Mouse (Mus musculus): ENCODE measurements at regions not wholly inside any gene's neighbourhood (a gene's known extent, or its start where the extent isn't known, plus 50 kb on each side); places are given as distances from the start of the nearest gene placed in this dataset.

DNA sequence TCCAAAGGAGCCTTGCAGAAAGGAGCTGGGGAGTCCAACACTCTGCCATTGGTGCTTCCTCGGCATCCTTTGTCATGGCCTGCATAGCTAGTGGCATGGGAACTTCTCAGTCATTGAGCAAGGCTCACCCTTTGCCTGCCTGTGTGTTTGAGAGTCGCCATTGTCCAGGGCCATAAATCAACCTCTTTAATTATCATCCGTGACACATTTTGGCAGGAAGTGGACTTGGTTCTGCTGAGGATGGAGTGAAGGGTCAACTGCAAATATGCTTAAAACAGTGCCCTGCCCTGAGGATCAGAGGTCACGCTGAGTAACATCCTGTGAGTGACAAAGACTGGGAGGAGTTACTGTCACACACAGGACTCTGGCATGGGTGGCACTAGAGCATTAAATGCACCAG, 151.2 kb downstream of the Chst1 start:
- TF ChIP-seq POLR2A (IDR thresholded peaks at IDR 0.05; ENCODE audit: control insufficient read depth in 1 of 2, insufficient read depth in 1 of 2, low read depth in 1 of 2, low read length in 2 of 2, poor library complexity in 1 of 2) (no peak), USF1 (IDR thresholded peaks at IDR 0.05; ENCODE audit: low read depth, low read length) (no peak), MAFK (IDR thresholded peaks at IDR 0.05; ENCODE audit: borderline replicate concordance, low read depth, low read length) (no peak), CTCF (IDR thresholded peaks at IDR 0.05 in 2 of 3, conservative IDR thresholded peaks at IDR 0.05 in 1 of 3; ENCODE audit: control insufficient read depth in 1 of 3, insufficient read depth in 1 of 3, low read depth in 2 of 3, low read length in 3 of 3, poor library complexity in 1 of 3, severe bottlenecking in 1 of 3) (no peak), POLR2AphosphoS2 (IDR thresholded peaks at IDR 0.05; ENCODE audit: low read length) (no peak), GABPA (IDR thresholded peaks at IDR 0.05; ENCODE audit: low read depth, low read length) (no peak), MYB (IDR thresholded peaks at IDR 0.05; ENCODE audit: low read depth, low read length) (no peak), EP300 (IDR thresholded peaks at IDR 0.05; ENCODE audit: low read depth in 1 of 2, low read length in 2 of 2) (no peak), JUND (IDR thresholded peaks at IDR 0.05; ENCODE audit: low read depth, low read length) (no peak), TAL1 (IDR thresholded peaks at IDR 0.05; ENCODE audit: low read length) (no peak), E2F4 (IDR thresholded peaks at IDR 0.05; ENCODE audit: borderline replicate concordance, low read depth, low read length) (no peak), GATA1 (IDR thresholded peaks at IDR 0.05; ENCODE audit: low read depth, low read length) (no peak)
